Mouse (Mus musculus) liver, postnatal 0 days (tissue): ENCODE measurements at regions not wholly inside any gene's neighbourhood (a gene's known extent, or its start where the extent isn't known, plus 50 kb on each side); places are given as distances from the start of the nearest gene placed in this dataset.

Experiments
- ATAC-seq: fragments of 200-750 bp; cut with Nextera tagmentation; 2 replicates; pipeline ENCODE4 v1.8.0; 2017; ENCODE audit warnings: mild to moderate bottlenecking, moderate library complexity
- DNase-seq: peaks from one replicate; pipeline ENCODE4 v3.0.0-alpha.2; 2016
- H3K27ac ChIP-seq: fragments of 300-500 bp; sonication (generic); 2 replicates; pipeline ENCODE4 v1.5.1; 2014; ENCODE audit warnings: antibody characterized with exemption, moderate library complexity, mild to moderate bottlenecking, low read depth
- H3K27me3 ChIP-seq: fragments of 300-500 bp; sonication (generic); 2 replicates; pipeline ENCODE4 v1.6.1; 2014; ENCODE audit warnings: low read length, control low read depth, mixed read lengths; ENCODE audit not compliant: insufficient read depth
- H3K36me3 ChIP-seq: fragments of 300-500 bp; sonication (generic); replicated peaks from 2 replicates; pipeline ENCODE4 v1.6.1; 2014; ENCODE audit warnings: mild to moderate bottlenecking, control low read depth, low read length, moderate library complexity, mixed read lengths; ENCODE audit not compliant: insufficient read depth
- H3K4me1 ChIP-seq: fragments of 300-500 bp; sonication (generic); 2 replicates; pipeline ENCODE4 v1.6.1; 2014; ENCODE audit warnings: antibody characterized with exemption, mild to moderate bottlenecking, control low read depth; ENCODE audit not compliant: insufficient read depth
- H3K4me2 ChIP-seq: fragments of 300-500 bp; sonication (generic); 2 replicates; pipeline ENCODE4 v1.6.1; 2014; ENCODE audit warnings: low read depth, mild to moderate bottlenecking, low read length, moderate library complexity, mixed read lengths
- H3K4me3 ChIP-seq: fragments of 300-500 bp; sonication (generic); 2 replicates; pipeline ENCODE4 v1.5.1; 2014; ENCODE audit warnings: low read depth, low read length
- H3K9ac ChIP-seq: fragments of 300-500 bp; sonication (generic); replicated peaks from 2 replicates; pipeline ENCODE4 v1.6.1; 2014; ENCODE audit warnings: mild to moderate bottlenecking, moderate library complexity
- H3K9me3 ChIP-seq: fragments of 300-500 bp; sonication (generic); 2 replicates; pipeline ENCODE4 v1.6.1; 2016; ENCODE audit warnings: mild to moderate bottlenecking, control low read depth, low read length, mixed read lengths
- CTCF ChIP-seq: sonication (generic); IDR thresholded peaks from 2 replicates; pipeline ENCODE4 v1.5.1; 2016; ENCODE audit warnings: antibody characterized with exemption, low read depth
- EP300 ChIP-seq: IDR thresholded peaks from 2 replicates; pipeline ENCODE4 v1.6.1; 2016; ENCODE audit warnings: antibody characterized with exemption, low read depth, mild to moderate bottlenecking
- WGBS: fragments of 180-500 bp; shearing (Covaris S2); extraction: QIAGEN DNeasy Blood & Tissue Kit; methylation state at CpG from one replicate; pipeline ENCODE4 v1.1.7; 2014; ENCODE audit not compliant: insufficient replicate concordance; 5-methylcytosine and 5-hydroxymethylcytosine counted together

- Histone ChIP-seq H3K4me2 (no peak overlapping the region), H3K36me3 (no peaks in the 10 kb centered on the region), H3K27ac (no peak overlapping the region), H3K4me1 (no peaks in the 10 kb centered on the region), H3K27me3 (no peaks in the 10 kb centered on the region), H3K9ac (no peak overlapping the region), H3K9me3 (no peaks in the 10 kb centered on the region), H3K4me3 (no peak overlapping the region)
- ATAC-seq: no peak
- TF ChIP-seq CTCF (no peak), EP300 (no peak)
- 50% methylated on average over 3 of the region's 3 CpGs for WGBS
- DNase-seq: no peak
Measured at GRCm38 (mm10) chr16:72221912-72222502, 86.1 kb upstream of the Robo1 start.

DNA sequence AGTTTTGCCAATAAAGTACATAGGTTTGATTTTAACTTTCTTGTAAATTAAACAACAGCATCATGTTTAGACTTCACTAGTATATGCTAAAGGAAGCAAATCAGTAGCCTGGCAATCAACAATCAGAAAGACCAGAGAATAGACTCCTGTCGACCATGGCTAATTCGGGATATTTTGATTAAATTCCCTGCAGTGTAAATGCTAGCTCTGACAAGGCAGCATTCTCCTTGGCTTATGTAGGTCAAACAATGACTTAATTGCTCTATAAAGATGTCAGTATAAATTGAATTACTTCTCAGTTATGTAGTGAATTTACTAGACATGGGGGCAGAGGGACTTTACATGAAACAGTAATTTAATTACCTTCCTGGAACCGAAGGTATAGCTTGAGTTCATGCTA is 84.2 kb upstream of the Robo1 start:
- Histone ChIP-seq H3K4me3 (no peak overlapping the region), H3K4me1 (no peaks in the 10 kb centered on the region), H3K9me3 (no peaks in the 10 kb centered on the region), H3K4me2 (no peak overlapping the region), H3K27ac (no peak overlapping the region), H3K9ac (no peak overlapping the region), H3K36me3 (no peaks in the 10 kb centered on the region), H3K27me3 (no peaks in the 10 kb centered on the region)
- DNase-seq (no peak), ATAC-seq (no peak)
- 74% methylated on average over 3 of the region's 3 CpGs for WGBS
- no peak for TF ChIP-seq EP300
- TF ChIP-seq CTCF: no peak

DNA sequence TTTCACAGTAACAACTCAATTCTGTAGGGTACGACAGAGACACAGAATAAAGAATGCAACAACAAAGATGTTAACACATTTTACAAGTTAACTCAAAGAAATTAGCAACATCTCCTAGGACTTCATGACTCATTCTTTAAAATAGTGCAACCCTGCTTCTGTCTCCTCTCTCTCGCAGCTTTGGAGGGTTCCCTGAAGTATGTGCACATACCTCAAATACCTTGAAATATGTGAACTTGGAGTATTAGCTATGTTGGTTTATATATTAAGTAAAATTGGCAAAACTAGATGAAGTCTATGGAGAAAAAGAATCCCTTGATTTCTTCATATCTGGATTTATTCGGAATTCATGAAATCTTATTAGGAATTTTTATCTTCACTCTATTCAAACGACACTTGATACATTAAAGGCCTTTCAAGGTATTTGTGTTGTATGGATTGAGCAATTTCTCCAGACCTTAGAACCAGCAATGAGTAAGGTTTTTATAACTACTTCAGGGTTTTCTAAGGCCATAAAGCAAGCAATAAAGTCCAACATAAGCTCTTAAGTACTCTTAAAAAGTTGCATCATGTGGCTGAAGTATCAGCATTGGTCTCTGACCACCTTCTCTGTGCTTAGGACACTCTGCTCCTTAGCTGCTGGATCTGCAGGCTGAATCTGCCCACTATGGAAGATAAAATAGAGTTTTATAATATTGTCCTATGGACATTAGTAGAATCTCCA is 82.8 kb upstream of the Robo1 start:
- DNase-seq: no peak
- no peaks in the 10 kb centered on the region for H3K9me3 ChIP-seq
- no peak for TF ChIP-seq CTCF
- TF ChIP-seq EP300: no peak
- H3K4me1 ChIP-seq: no peaks in the 10 kb centered on the region
- H3K27ac ChIP-seq: no peak overlapping the region
- no peak overlapping the region for H3K4me3 ChIP-seq
- 76% methylated on average over 4 of the region's 4 CpGs for WGBS
- H3K4me2 ChIP-seq: no peak overlapping the region
- ATAC-seq: no peak
- H3K9ac ChIP-seq: no peak overlapping the region
- no peaks in the 10 kb centered on the region for H3K27me3 ChIP-seq
- no peaks in the 10 kb centered on the region for H3K36me3 ChIP-seq

GRCm38 (mm10) chr16:72234366-72234765 is 73.7 kb upstream of the Robo1 start:
- ATAC-seq: no peak
- 16% methylated on average over 1 of the region's 1 CpGs for WGBS
- no peak for TF ChIP-seq CTCF
- TF ChIP-seq EP300: no peak
- Histone ChIP-seq H3K4me3 (no peak overlapping the region), H3K9ac (no peak overlapping the region), H3K27me3 (no peaks in the 10 kb centered on the region), H3K36me3 (no peaks in the 10 kb centered on the region), H3K4me2 (no peak overlapping the region), H3K9me3 (no peaks in the 10 kb centered on the region; the same call in 1 of the 2 replicates), H3K27ac (no peak overlapping the region), H3K4me1 (no peaks in the 10 kb centered on the region)
- DNase-seq: no peak

- TF ChIP-seq EP300: no peak
- no peak for TF ChIP-seq CTCF
- Histone ChIP-seq H3K36me3 (no peaks in the 10 kb centered on the region), H3K27me3 (no peaks in the 10 kb centered on the region), H3K4me1 (no peaks in the 10 kb centered on the region), H3K9ac (no peak overlapping the region), H3K9me3 (no peaks in the 10 kb centered on the region; the same call in 1 of the 2 replicates), H3K4me3 (no peak overlapping the region), H3K4me2 (no peak overlapping the region), H3K27ac (no peak overlapping the region)
- ATAC-seq: no peak
- 70% methylated on average over 7 of the region's 7 CpGs for WGBS
- DNase-seq: no peak
Measured at GRCm38 (mm10) chr16:72239631-72240030, 68.5 kb upstream of the Robo1 start.

DNA sequence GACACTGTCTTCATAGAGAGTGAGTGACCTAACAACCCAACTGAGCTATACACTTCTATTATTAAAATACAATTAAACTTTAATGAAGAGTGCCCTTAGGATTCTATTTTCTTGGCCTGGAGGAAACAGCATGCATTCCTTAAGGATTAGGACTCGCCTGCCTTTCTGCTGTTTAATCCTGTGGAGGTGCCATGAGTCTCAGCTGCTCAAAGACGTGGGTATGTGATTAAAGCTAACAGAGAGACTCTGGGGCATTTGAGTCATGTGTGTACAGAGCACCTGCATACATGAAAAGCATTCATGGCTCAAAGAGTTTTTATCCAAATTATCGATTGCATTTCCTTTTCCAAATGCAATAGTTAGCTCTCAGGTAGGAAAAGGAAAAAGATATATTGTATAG is 51.7 kb upstream of the Robo1 start:
- Histone ChIP-seq H3K9ac (no peak overlapping the region), H3K27ac (no peak overlapping the region), H3K4me2 (no peak overlapping the region), H3K9me3 (no peaks in the 10 kb centered on the region), H3K27me3 (no peaks in the 10 kb centered on the region), H3K4me1 (no peaks in the 10 kb centered on the region), H3K36me3 (no peaks in the 10 kb centered on the region), H3K4me3 (no peak overlapping the region)
- TF ChIP-seq EP300 (no peak), CTCF (no peak)
- DNase-seq (no peak), ATAC-seq (no peak)
- 50% methylated on average over 3 of the region's 3 CpGs for WGBS
